Mouse (Mus musculus) spleen, adult 2 months (tissue): Measurements from ENCODE around the gene Mst1. TPM values are rescaled to one million over a fixed set of nuclear protein-coding genes. Genes with fewer than 3 reads are reported as not detected.
A peak's percentile ranks its signal among the peaks of the same experiment; 100 is the strongest.

ENCODE experiments used
- DNase-seq, 2 experiments: peaks; one replicate each; pipeline versions ENCODE4 v3.0.0 to v3.0.0-alpha.2; 2012 to 2021; ENCODE audit warnings: low spot score in 2 of 2, low read depth in 1 of 2
- H3K27ac ChIP-seq: fragments of 200-500 bp; 2 replicates; pipeline ENCODE4 v1.5.1; 2012; ENCODE audit warnings: low read length, inconsistent platforms; ENCODE audit not compliant: insufficient read depth
- H3K27me3 ChIP-seq: fragments of 200-500 bp; 2 replicates; pipeline ENCODE4 v1.6.1; 2012; ENCODE audit warnings: mild to moderate bottlenecking, moderate library complexity, low read length, inconsistent platforms; ENCODE audit not compliant: control insufficient read depth, insufficient read depth
- H3K36me3 ChIP-seq: fragments of 200-500 bp; 2 replicates; pipeline ENCODE4 v1.6.1; 2012; ENCODE audit warnings: mild to moderate bottlenecking, low read length, inconsistent platforms; ENCODE audit not compliant: control insufficient read depth, insufficient read depth
- H3K4me1 ChIP-seq: fragments of 200-500 bp; 2 replicates; pipeline ENCODE4 v1.6.1; 2011; ENCODE audit warnings: inconsistent platforms; ENCODE audit not compliant: control insufficient read depth, insufficient read depth, insufficient read length
- H3K4me3 ChIP-seq: fragments of 200-500 bp; 2 replicates; pipeline ENCODE4 v1.5.1; 2011; ENCODE audit warnings: mild to moderate bottlenecking, inconsistent platforms; ENCODE audit not compliant: insufficient read depth, insufficient read length; ENCODE audit errors: extremely low read depth
- CTCF ChIP-seq: fragments of 200-500 bp; IDR thresholded peaks from 2 replicates; pipeline ENCODE4 v1.5.1; 2011; ENCODE audit warnings: mild to moderate bottlenecking, inconsistent platforms; ENCODE audit not compliant: insufficient read depth, insufficient read length, insufficient replicate concordance; ENCODE audit errors: extremely low read depth
- POLR2A ChIP-seq: fragments of 200-500 bp; IDR thresholded peaks from 2 replicates; pipeline ENCODE4 v1.6.1; 2011; ENCODE audit warnings: low read depth, low read length, inconsistent platforms
- WGBS: fragments of 180-500 bp; shearing (Covaris S2); methylation state at CpG from one replicate; pipeline ENCODE4 v1.1.7; 2018; 5-methylcytosine and 5-hydroxymethylcytosine counted together
- polyA plus RNA-seq: library from polyadenylated mRNA; depleted of rRNA; stranded (reverse); fragments of >200 nt; gene quantifications from 2 replicates; pipeline ENCODE4 v1.2.3, GENCODE M21; 2012

Gene Mst1
- polyA plus RNA-seq, 1 experiment: 1.5 TPM

DNA sequence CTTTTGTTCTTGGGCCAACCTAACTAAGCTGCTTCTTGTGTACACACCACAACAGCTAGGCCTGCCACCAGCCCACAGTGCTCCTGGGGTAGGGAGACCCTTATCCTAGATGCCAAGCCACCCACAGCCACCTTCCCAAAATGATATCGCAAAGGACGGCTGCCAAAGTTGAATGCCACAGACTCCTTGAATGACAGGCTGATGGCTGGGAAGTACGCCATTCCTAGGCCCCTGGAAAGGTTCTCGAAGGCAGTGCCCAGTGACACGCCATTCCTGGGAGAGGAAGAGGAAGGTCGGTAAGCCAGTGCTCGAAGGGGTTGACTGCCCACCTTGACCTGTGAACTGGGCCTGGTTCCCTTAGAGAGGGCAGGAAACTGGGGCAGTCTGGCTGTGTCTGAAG lies 10.7 kb upstream of the Mst1 start:
- Histone ChIP-seq H3K27me3 (no peaks in the 10 kb centered on the region), H3K36me3 (peaks cover 34% of the 10 kb centered on the region), H3K27ac (no peak overlapping the region), H3K4me3 (no peak overlapping the region), H3K4me1 (no peaks in the 10 kb centered on the region)
- 94% methylated on average over 7 of the region's 7 CpGs for WGBS
- TF ChIP-seq POLR2A (no peak), CTCF (no peak)
- no peak for DNase-seq

DNA sequence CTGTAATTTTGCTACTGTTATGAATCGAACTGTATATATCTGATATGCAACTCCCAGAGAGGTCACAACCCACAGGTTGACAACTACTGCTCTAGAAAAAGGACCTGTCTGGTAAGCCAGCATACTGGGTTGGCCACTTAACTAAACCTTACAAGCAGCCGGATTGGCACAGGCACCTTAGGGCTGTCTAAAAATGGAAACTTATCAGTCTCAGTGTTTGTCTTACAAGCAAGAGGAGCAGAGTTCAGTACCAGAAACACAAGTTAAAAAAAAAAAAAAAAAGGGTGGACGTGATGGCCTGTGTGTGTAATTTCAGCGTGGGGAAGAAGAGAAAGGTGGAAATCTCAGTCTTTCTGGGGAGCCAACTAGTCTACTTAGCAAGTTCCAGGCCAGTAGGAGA lies 8.4 kb upstream of the Mst1 start:
- no peaks in the 10 kb centered on the region for H3K27me3 ChIP-seq
- DNase-seq: no peak
- H3K27ac ChIP-seq: no peak overlapping the region
- WGBS: 91% methylated on average over 4 of the region's 4 CpGs
- peaks cover 30% of the 10 kb centered on the region for H3K36me3 ChIP-seq
- TF ChIP-seq CTCF: no peak
- no peak for TF ChIP-seq POLR2A
- no peak overlapping the region for H3K4me3 ChIP-seq
- no peaks in the 10 kb centered on the region for H3K4me1 ChIP-seq

DNA sequence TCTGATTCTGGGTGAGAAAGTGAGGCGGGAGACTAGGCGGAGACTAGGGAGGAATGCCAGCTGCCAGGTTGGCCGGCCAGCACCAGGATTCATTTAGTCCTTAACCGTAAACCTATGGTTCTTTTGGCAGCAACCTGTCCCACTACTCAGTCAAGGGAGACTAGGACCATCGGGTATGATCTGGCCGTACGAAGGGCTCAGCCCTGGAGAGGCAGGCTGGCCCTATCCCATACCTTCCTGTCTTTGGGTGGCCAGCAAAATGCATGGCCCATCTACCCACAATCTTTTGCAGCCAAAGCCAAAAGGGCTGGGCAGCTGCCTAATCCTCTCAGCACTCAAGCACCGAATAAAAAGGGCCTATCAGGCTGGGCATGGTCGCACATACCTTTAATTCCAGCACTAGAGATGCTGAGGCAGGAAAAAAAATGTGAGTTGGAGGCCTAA lies 7.7 kb upstream of the Mst1 start:
- WGBS: 93% methylated on average over 9 of the region's 9 CpGs
- peaks cover 33% of the 10 kb centered on the region for H3K36me3 ChIP-seq
- H3K4me3 ChIP-seq: no peak overlapping the region
- TF ChIP-seq CTCF: no peak
- no peak for TF ChIP-seq POLR2A
- DNase-seq: no peak
- no peaks in the 10 kb centered on the region for H3K4me1 ChIP-seq
- H3K27ac ChIP-seq: no peak overlapping the region
- H3K27me3 ChIP-seq: no peaks in the 10 kb centered on the region

DNA sequence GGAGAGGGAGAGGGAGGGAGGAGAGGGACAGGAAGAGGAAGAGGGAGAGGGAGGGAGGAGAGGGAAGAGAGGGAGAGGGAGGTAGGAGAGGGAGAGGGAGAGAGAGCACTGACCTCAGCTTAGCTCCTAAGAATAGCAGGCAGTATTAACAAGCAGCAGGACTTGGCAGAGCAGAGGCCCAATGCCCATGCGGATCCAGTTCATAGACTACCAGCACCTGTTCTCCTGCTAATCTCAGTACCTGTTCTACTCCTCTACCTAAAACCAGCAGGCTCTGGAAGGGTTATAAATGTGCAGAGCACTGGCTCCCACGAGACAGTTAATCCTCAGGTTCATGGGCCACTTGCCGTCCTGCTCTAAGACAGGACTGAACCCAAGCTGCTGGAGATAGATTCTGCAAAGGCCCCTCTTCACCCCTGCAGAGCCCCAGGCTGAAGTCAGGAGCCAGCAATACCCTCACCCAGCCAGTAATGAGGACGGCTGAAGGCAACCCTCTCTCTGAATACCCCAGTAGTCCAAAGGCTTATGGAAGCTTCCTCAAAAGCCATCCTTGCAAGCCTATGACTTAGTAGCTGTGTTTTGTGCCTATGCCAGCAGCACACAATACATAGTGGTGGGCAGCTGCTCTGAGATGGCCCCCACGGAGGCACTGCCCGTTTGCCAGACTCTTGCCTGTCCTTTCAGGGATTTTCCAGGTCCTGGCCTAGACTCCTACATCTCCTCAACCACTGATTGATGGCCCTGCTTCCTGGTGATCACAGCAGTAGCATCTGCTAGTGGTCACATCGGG lies 6.9 kb upstream of the Mst1 start:
- 92% methylated on average over 7 of the region's 7 CpGs for WGBS
- Histone ChIP-seq H3K27me3 (no peaks in the 10 kb centered on the region), H3K36me3 (peaks cover 33% of the 10 kb centered on the region), H3K4me3 (no peak overlapping the region), H3K27ac (no peak overlapping the region), H3K4me1 (peaks cover 7% of the 10 kb centered on the region; the same call in 1 of the 2 replicates)
- TF ChIP-seq CTCF (no peak), POLR2A (no peak)
- DNase-seq: no peak

DNA sequence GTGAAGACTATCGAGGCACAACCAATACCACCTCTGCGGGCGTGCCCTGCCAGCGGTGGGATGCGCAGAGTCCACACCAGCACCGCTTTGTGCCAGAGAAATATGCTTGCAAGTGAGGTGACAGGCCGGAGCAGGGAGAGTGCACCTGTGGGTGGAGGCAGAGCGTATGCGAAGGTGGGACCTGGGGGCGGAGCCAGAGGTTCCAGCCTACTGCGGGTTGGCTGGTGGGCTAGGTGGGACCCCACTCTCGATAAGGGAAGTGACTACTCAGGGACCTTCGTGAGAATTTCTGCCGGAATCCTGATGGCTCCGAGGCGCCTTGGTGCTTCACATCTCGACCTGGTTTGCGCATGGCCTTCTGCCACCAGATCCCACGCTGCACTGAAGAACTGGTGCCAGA lies 2.3 kb downstream of the Mst1 start:
- Histone ChIP-seq H3K4me3 (peak overlapping the region; percentile 40), H3K36me3 (peaks cover 27% of the 10 kb centered on the region), H3K27ac (peak overlapping the region; percentile 70), H3K4me1 (peaks cover 20% of the 10 kb centered on the region; the same call in 1 of the 2 replicates), H3K27me3 (no peaks in the 10 kb centered on the region)
- TF ChIP-seq POLR2A: no peak
- TF ChIP-seq CTCF: no peak
- 22% methylated on average over 19 of the region's 19 CpGs for WGBS
- no peak for DNase-seq

DNA sequence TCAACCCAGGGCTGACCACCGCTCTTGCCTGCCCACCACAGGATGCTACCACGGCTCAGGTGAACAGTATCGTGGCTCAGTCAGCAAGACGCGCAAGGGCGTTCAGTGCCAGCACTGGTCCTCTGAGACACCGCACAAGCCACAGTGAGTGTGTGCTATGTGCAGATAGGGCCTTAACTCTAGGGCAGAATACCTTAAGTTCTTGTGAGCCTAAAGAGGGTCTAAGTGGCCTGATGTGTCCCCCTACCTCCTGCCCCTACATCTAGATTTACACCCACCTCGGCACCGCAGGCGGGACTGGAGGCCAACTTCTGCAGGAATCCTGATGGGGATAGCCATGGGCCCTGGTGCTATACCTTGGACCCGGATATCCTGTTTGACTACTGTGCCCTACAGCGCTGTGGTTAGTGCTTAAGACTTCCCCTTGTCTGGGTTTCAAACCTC lies 2.8 kb downstream of the Mst1 start, which contains the start of gene Rnf123:
Gene Rnf123 (minus strand): TSS at position 359 of the 444 bp plus-strand sequence.
- no peak for TF ChIP-seq POLR2A
- no peak for TF ChIP-seq CTCF
- Histone ChIP-seq H3K4me3 (peak within 1 kb of the TSS; percentile 40), H3K36me3 (peaks cover 31% of the 10 kb centered on the region), H3K27me3 (no peaks in the 10 kb centered on the region), H3K27ac (peak within 1 kb of the TSS; percentile 70), H3K4me1 (peaks cover 16% of the 10 kb centered on the region; the same call in 1 of the 2 replicates)
- no peak for DNase-seq
- 13% methylated on average over 12 of the region's 12 CpGs for WGBS

DNA sequence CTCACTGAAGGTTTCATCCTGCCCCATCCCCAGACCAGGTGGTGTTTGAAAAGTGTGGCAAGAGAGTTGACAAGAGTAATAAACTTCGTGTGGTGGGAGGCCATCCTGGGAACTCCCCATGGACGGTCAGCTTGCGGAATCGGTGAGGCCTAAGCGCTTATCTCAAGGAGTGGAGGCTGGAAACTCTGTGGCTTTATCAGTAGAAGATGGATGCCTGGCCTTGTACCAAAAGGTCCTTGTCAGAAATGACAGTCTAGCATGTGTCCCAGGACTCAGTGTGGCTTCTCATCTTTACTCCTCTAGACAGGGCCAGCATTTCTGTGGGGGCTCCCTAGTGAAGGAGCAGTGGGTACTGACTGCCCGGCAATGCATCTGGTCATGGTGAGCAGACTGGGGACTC lies 3.3 kb downstream of the Mst1 start:
- TF ChIP-seq POLR2A (no peak), CTCF (no peak)
- no peaks in the 10 kb centered on the region for H3K27me3 ChIP-seq
- no peak overlapping the region for H3K4me3 ChIP-seq
- peak overlapping the region; percentile 70 for H3K27ac ChIP-seq
- 73% methylated on average over 6 of the region's 6 CpGs for WGBS
- peaks cover 13% of the 10 kb centered on the region; the same call in 1 of the 2 replicates for H3K4me1 ChIP-seq
- peaks cover 33% of the 10 kb centered on the region for H3K36me3 ChIP-seq
- DNase-seq: no peak
